Mouse (Mus musculus) MEL (cell line): Measurements from ENCODE around the gene Olfr1208.

Source experiments
- CHD2 ChIP-seq: IDR thresholded peaks from 2 replicates; pipeline ENCODE4 v1.6.1; 2011; ENCODE audit warnings: low read length, improper control_type of control experiment
- E2F4 ChIP-seq: IDR thresholded peaks from 2 replicates; pipeline ENCODE4 v1.6.1; 2011; ENCODE audit warnings: low read depth, low read length, improper control_type of control experiment, borderline replicate concordance
- EP300 ChIP-seq, 2 experiments: IDR thresholded peaks; 2 replicates each; pipeline ENCODE4 v1.6.1; 2011; ENCODE audit warnings: improper control_type of control experiment in 2 of 2, low read length in 2 of 2, low read depth in 1 of 2, mild to moderate bottlenecking in 1 of 2
- USF1 ChIP-seq: IDR thresholded peaks from 2 replicates; pipeline ENCODE4 v1.6.1; 2014; ENCODE audit warnings: low read depth, mild to moderate bottlenecking, inconsistent platforms, low read length, improper control_type of control experiment, moderate library complexity
- ZKSCAN1 ChIP-seq: IDR thresholded peaks from 2 replicates; pipeline ENCODE4 v1.6.1; 2012; ENCODE audit warnings: low read depth, mild to moderate bottlenecking, inconsistent platforms, low read length, improper control_type of control experiment, moderate library complexity
- ZNF384 ChIP-seq: IDR thresholded peaks from 2 replicates; pipeline ENCODE4 v1.6.1; 2012; ENCODE audit warnings: low read depth, mild to moderate bottlenecking, inconsistent platforms, low read length, improper control_type of control experiment

GRCm38 (mm10) chr2:88848992-88849391, 53.1 kb downstream of the Olfr1208 start, which contains the start of gene Olfr1204:
- TF ChIP-seq EP300 (IDR thresholded peaks at IDR 0.05; ENCODE audit: low read depth in 1 of 2, low read length in 2 of 2) (no peak), ZKSCAN1 (no peak), ZNF384 (no peak), E2F4 (no peak), CHD2 (no peak), USF1 (no peak)
